Mouse (Mus musculus) embryonic facial prominence, embryonic 11.5 days (tissue): ENCODE data around the gene Ccdc117. TPM values are rescaled to one million over a fixed set of nuclear protein-coding genes. Genes with fewer than 3 reads are reported as not detected.

Experiments
- ATAC-seq: fragments of 200-750 bp; cut with Nextera tagmentation; replicated peaks from 2 replicates; pipeline ENCODE4 v1.8.0; 2017; ENCODE audit warnings: low read depth; ENCODE audit not compliant: insufficient number of reproducible peaks, low FRiP score, low TSS enrichment
- DNase-seq: peaks from one replicate; pipeline ENCODE4 v3.0.0-alpha.2; 2015; ENCODE audit warnings: low spot score
- H3K27ac ChIP-seq: fragments of 300-500 bp; sonication (generic); replicated peaks from 2 replicates; pipeline ENCODE4 v1.5.1; 2014; ENCODE audit warnings: mild to moderate bottlenecking, low read depth, low read length, control low read depth
- H3K27me3 ChIP-seq: fragments of 300-500 bp; sonication (generic); 2 replicates; pipeline ENCODE4 v1.6.1; 2014; ENCODE audit warnings: mild to moderate bottlenecking, low read length, moderate library complexity, mixed read lengths; ENCODE audit not compliant: control insufficient read depth, insufficient read depth
- H3K36me3 ChIP-seq: fragments of 300-500 bp; sonication (generic); replicated peaks from 2 replicates; pipeline ENCODE4 v1.6.1; 2014; ENCODE audit warnings: low read depth, mild to moderate bottlenecking, low read length, moderate library complexity, mixed read lengths; ENCODE audit not compliant: control insufficient read depth, insufficient read depth
- H3K4me1 ChIP-seq: fragments of 300-500 bp; sonication (generic); 2 replicates; pipeline ENCODE4 v1.6.1; 2014; ENCODE audit warnings: low read length, mixed read lengths; ENCODE audit not compliant: control insufficient read depth, insufficient read depth
- H3K4me2 ChIP-seq: fragments of 300-500 bp; sonication (generic); 2 replicates; pipeline ENCODE4 v1.6.1; 2014; ENCODE audit warnings: low read depth, mild to moderate bottlenecking, control low read depth, low read length, moderate library complexity
- H3K4me3 ChIP-seq: fragments of 300-500 bp; sonication (generic); 2 replicates; pipeline ENCODE4 v1.5.1; 2014; ENCODE audit warnings: low read depth, low read length, control low read depth
- H3K9ac ChIP-seq: fragments of 300-500 bp; sonication (generic); replicated peaks from 2 replicates; pipeline ENCODE4 v1.6.1; 2014; ENCODE audit warnings: mild to moderate bottlenecking, control low read depth, low read length
- H3K9me3 ChIP-seq: fragments of 300-500 bp; sonication (generic); replicated peaks from 2 replicates; pipeline ENCODE4 v1.6.1; 2016; ENCODE audit warnings: mild to moderate bottlenecking, low read length, inconsistent platforms, mixed read lengths; ENCODE audit not compliant: control insufficient read depth
- WGBS: fragments of 180-500 bp; shearing (Covaris S2); extraction: QIAGEN DNeasy Blood & Tissue Kit; methylation state at CpG from one replicate; pipeline ENCODE4 v1.1.7; 2014; 5-methylcytosine and 5-hydroxymethylcytosine counted together
- polyA plus RNA-seq: library from polyadenylated mRNA; unstranded; fragments of >200 nt; fragmentation: Nextera tagmentation; extraction: Ambion mirVana; gene quantifications from 2 replicates; pipeline ENCODE4 v1.2.1, GENCODE M21; 2014

Ccdc117 gene
- polyA plus RNA-seq, 1 experiment from 2014 or later: 33.1 TPM

DNA sequence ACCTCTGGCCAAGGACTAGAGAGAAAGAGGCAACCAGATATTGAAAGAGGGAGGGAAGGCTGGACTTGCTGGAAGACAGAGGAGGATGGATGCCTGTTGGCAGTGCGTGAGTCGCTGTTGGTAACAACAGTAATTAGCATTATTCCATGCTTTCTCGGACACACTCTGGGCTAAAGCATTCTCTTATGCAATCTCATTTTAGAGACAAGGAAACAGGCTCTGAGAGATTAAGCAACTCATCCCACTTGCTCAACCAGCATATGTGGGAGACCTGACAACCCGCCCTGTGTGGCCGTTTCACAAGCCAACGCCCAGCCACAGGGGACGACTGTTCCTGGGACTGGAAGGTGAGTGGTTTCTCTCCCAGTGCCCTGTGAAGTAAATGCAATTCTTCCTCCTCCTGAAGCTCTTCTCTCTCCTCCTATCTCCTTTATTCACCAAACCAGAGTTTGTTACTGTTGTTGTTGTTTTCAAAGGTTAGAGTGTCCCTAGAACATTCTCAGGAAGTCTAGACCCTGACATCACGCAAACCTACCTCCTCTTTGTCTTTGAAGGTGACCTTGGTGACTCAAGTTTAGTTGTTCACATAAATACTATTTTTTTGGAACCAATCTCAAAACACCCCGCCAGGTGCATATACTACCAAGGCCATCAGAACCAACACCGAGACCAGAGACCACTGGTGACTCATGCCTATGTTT, 39.5 kb downstream of the Ccdc117 start:
- ATAC-seq (no peak), DNase-seq (no peak)
- H3K9me3 ChIP-seq: no peaks in the 10 kb centered on the region
- WGBS: 88% methylated on average over 10 of the region's 10 CpGs
- H3K9ac ChIP-seq: no peak overlapping the region
- no peaks in the 10 kb centered on the region for H3K27me3 ChIP-seq
- H3K4me1 ChIP-seq: 0 out of 2 replicates have a peak, but pooled peaks cover 2% of the 10 kb centered on the region
- no peaks in the 10 kb centered on the region for H3K36me3 ChIP-seq
- H3K4me2 ChIP-seq: no peak overlapping the region
- H3K4me3 ChIP-seq: no peak overlapping the region
- no peak overlapping the region for H3K27ac ChIP-seq

DNA sequence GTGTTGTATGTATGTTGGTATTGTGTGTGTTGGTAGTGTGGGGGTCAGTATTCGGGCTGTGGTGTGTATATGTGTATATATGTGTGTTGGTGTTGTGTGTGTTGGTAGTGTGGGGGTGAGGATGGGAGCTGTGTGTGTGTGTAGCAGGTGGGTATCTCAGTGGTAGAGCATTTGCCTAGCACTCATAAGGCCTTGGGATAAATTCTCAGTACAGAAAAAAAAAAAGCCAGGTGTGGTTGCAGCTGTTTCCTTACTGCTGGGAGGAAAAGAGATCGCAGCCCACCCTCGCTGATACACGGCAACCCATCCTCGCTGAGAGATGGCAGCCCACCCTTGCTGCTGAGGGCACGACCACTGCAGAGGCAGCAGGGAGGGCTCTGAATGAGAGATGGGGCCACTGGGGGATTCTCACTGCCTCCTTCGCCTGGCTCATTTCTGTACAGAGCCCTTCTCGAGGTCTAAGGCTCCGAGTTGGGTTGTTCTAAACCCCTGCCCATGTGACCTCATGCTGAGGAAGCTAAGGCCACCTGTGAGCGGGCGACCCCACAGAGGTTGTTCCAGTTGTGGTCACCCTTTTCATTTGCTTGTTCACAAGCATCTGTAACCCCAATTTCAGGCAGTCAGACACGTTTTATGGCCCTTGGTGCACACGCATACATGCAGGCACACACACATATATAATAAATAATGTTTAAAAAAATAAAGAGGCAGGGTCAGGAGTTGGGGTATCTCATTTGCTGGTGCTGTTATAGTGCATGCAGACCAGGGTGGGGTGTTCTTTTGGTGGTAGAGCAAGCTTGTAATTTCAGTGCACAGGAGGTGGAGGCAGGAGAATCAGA, 40.9 kb downstream of the Ccdc117 start:
- no peak overlapping the region for H3K4me3 ChIP-seq
- no peak overlapping the region for H3K27ac ChIP-seq
- H3K27me3 ChIP-seq: no peaks in the 10 kb centered on the region
- H3K9ac ChIP-seq: no peak overlapping the region
- no peak for DNase-seq
- H3K9me3 ChIP-seq: no peaks in the 10 kb centered on the region
- H3K4me2 ChIP-seq: no peak overlapping the region
- ATAC-seq: no peak
- WGBS: 75% methylated on average over 13 of the region's 13 CpGs
- 0 out of 2 replicates have a peak, but pooled peaks cover 2% of the 10 kb centered on the region for H3K4me1 ChIP-seq
- H3K36me3 ChIP-seq: no peaks in the 10 kb centered on the region

DNA sequence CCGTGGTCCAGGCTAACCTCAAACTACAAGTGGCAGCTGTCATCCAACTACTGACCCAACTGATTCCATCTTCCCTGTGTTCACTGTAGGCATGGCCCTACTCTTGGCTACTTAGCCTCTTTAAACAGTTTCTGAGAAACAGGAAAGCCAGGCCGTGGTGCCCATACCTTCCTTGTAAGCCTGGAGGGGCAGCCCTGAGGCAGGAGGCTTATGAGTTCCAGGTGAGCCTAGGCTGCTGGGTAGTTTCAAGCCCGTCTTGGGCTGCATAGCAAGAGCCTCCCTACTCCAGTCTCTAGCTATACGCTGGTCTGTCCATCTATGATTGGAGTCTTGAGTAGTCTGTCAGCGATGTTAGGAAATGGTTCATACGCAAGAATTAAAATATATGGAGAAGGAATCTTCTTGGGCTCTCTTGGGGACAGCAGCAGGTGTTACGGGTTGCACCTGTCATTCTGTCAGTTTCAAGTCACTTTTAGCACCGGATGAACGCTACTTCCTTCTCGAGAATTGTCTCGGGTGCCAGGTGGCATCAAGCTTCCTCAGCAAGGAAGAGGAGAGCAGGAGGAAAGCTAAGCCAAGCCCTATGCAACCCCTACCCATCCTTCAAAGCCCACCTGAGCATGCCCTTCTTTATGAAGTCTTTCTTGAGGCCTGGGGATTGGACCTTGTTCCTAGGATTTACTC, 41.9 kb downstream of the Ccdc117 start:
- Histone ChIP-seq H3K36me3 (no peaks in the 10 kb centered on the region), H3K9ac (no peak overlapping the region), H3K4me2 (no peak overlapping the region), H3K9me3 (no peaks in the 10 kb centered on the region), H3K4me1 (no peaks in the 10 kb centered on the region), H3K4me3 (no peak overlapping the region), H3K27ac (no peak overlapping the region), H3K27me3 (no peaks in the 10 kb centered on the region)
- ATAC-seq: no peak
- DNase-seq: no peak
- 89% methylated on average over 11 of the region's 11 CpGs for WGBS

DNA sequence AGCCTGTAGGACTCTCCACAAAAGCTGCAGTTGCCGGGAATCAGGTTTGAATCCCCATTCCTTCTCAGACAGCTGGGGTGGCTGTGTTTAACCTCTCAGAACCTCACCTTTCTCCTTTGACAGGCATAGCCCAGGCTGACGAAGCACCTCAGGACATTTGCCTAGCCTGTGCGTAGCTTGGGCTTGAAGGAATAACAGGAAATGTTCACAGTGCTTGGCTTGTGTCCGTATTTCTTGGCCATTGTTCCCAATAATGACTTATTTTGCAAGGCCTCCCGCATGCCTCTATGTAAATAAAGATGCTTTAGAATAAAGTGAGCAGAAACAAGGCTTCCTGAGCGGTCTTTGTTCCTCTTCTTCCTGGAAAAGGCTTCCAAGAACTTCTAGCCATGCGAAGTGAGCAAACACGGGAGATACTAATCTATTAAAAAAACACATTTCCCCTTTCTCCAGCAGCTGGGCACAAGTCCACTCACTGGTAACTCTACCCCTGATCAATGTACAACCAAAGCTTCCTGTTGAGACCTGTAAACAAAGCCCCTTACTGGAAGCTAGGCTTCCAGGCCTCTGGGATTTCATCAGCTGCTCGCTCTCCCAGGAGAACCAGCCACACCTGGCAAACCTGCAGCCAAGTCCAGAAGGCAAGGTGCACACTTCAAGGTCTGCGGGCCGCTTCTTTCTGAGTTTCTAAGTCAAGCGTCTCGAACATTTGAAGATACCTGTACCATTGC, 42.9 kb downstream of the Ccdc117 start:
- 75% methylated on average over 13 of the region's 13 CpGs for WGBS
- DNase-seq (no peak), ATAC-seq (no peak)
- Histone ChIP-seq H3K9me3 (no peaks in the 10 kb centered on the region), H3K4me3 (no peak overlapping the region), H3K27me3 (no peaks in the 10 kb centered on the region), H3K27ac (no peak overlapping the region), H3K36me3 (no peaks in the 10 kb centered on the region), H3K9ac (no peak overlapping the region), H3K4me2 (no peak overlapping the region), H3K4me1 (no peaks in the 10 kb centered on the region)

DNA sequence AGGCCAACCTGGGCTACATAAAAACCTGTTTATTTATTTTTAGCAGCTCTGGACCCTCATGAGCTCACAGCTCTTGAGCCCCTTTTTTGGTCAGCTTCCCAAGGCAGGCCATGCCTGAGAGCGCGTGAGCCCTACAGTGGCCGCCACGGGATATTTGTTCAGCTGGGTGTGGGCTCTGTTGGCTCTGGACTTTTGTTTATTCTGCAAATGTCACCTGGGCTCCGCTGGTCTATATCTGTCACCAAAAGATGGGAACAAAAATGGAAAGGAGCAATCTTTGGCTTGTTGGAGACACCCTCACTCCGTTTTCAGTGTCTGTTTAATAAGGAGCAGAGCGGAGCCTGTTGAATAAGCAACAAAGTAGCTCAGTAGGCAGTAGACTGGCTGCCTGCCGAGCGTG, 43.6 kb downstream of the Ccdc117 start:
- WGBS: 76% methylated on average over 9 of the region's 9 CpGs
- DNase-seq: no peak

DNA sequence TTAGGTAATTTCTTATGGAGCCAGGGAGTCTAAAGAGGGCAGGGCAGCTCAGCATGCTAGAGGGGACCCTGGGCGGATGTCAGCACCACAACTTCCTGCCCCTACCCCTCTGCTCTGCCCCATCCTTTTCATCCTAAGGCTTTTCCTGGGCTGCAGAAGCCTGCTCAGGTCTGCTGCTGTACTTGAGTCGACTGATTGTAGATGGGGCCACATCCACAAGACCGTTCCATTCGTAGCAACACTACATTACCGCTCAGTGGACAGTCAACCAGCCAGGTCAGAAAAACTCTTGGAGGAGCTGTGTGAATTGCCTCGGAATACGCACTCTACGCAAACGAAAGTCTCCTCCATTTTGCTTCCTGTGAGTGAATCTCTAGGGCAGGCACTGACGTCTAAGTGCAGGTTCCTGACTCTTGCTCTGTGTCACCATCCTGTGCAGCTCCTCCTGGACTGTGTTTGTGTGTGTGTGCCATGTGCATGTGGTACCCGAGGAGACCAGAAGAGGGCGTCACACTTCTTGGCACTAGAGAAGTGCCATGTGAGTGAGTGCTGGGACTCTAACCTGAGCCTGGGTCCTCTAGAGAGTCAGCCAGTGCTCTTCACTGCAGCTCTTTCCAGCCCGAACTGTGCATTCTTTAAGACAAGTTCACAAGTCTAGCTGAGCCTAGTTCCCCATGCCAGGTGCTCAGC, 45.3 kb downstream of the Ccdc117 start:
- Histone ChIP-seq H3K4me2 (no peak overlapping the region), H3K4me3 (no peak overlapping the region), H3K9me3 (no peaks in the 10 kb centered on the region), H3K4me1 (no peaks in the 10 kb centered on the region), H3K36me3 (no peaks in the 10 kb centered on the region), H3K27me3 (no peaks in the 10 kb centered on the region), H3K9ac (no peak overlapping the region), H3K27ac (no peak overlapping the region)
- WGBS: 92% methylated on average over 13 of the region's 13 CpGs
- ATAC-seq: no peak
- DNase-seq: no peak

More for the DNA sequence above, 43.6 kb downstream of the Ccdc117 start:
- no peaks in the 10 kb centered on the region for H3K36me3 ChIP-seq
- no peak overlapping the region for H3K9ac ChIP-seq
- no peak for ATAC-seq
- H3K4me2 ChIP-seq: no peak overlapping the region
- H3K27me3 ChIP-seq: no peaks in the 10 kb centered on the region
- no peaks in the 10 kb centered on the region for H3K4me1 ChIP-seq
- no peaks in the 10 kb centered on the region for H3K9me3 ChIP-seq
- H3K27ac ChIP-seq: no peak overlapping the region
- H3K4me3 ChIP-seq: no peak overlapping the region

DNA sequence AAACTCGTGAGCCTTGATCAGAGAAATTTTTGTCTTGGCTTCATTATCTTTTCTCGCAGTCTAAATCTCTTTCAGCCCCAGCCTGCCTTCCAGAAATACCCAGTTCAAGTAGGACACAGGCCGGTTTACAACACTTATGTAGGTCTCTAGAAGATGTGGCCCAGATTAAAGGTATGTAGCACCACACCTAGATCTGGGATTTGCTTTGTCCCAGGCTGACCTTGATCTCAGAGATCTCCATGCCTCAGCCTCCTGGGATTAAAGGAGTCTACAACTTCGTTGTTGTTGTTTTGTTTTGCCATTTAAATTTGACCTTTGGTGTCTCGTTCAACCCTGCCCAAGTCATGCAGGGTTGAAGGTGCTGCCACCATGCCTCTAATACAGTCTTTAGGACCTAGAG, 46.1 kb downstream of the Ccdc117 start:
- no peak overlapping the region for H3K9ac ChIP-seq
- ATAC-seq: no peak
- H3K9me3 ChIP-seq: no peaks in the 10 kb centered on the region
- no peaks in the 10 kb centered on the region for H3K27me3 ChIP-seq
- no peak overlapping the region for H3K27ac ChIP-seq
- WGBS: 75% methylated on average over 5 of the region's 5 CpGs
- DNase-seq: no peak
- no peaks in the 10 kb centered on the region for H3K4me1 ChIP-seq
- no peak overlapping the region for H3K4me3 ChIP-seq
- no peak overlapping the region for H3K4me2 ChIP-seq
- no peaks in the 10 kb centered on the region for H3K36me3 ChIP-seq
